Mouse (Mus musculus): ENCODE measurements around the gene Gnl1. TPM values are rescaled to one million over a fixed set of nuclear protein-coding genes. Genes with fewer than 3 reads are reported as not detected.
A peak's percentile ranks its signal among the peaks of the same experiment; 100 is the strongest.

Gene Gnl1
- polyA plus RNA-seq, 1 experiment from 2014 or later = 50.3 TPM

DNA sequence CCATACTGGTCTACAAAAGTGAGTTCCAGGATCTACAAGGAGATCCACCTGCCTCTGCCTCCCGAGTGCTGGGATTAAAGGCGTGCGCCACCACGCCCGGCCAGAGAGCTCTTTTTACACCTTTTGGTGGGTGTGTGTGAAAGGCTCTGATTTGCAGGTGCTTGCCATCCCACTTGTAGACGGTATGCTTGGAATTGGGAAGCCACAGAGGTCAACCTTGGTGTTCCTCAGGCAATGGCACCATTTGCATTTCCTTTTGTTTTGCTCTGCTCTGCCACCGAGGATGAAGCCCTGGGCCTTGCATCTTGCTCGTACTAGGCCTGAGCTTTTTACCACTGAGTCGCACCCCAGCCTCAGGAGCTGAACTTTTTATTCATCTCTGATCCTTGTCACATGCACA, 2.1 kb downstream of the Gnl1 start:
- no peak for ATAC-seq (ENCODE audit: low read depth)
- no peak overlapping the region for H3K27ac ChIP-seq (ENCODE audit: low read depth, low read length)
- H3K27me3 ChIP-seq (ENCODE audit: control insufficient read depth, insufficient read depth, low read length) = no peaks in the 10 kb centered on the region
- peaks cover 15% of the 10 kb centered on the region; the same call in 1 of the 2 replicates for H3K4me1 ChIP-seq (ENCODE audit: control insufficient read depth, insufficient read depth, low read length)
- 0 out of 2 replicates have a peak overlapping the region, but pooled peaks have one; percentile 82 for H3K9ac ChIP-seq (replicated peaks; ENCODE audit: low read depth, low read length)
- 85% methylated on average over 9 of the region's 9 CpGs for WGBS
- H3K4me2 ChIP-seq (ENCODE audit: low read depth, low read length) = no peak overlapping the region
- H3K9me3 ChIP-seq (ENCODE audit: control insufficient read depth, low read length) = no peaks in the 10 kb centered on the region
- peaks cover 27% of the 10 kb centered on the region for H3K36me3 ChIP-seq (ENCODE audit: control insufficient read depth, insufficient read depth, low read length)
- no peak overlapping the region for H3K4me3 ChIP-seq (ENCODE audit: low read depth, low read length)

DNA sequence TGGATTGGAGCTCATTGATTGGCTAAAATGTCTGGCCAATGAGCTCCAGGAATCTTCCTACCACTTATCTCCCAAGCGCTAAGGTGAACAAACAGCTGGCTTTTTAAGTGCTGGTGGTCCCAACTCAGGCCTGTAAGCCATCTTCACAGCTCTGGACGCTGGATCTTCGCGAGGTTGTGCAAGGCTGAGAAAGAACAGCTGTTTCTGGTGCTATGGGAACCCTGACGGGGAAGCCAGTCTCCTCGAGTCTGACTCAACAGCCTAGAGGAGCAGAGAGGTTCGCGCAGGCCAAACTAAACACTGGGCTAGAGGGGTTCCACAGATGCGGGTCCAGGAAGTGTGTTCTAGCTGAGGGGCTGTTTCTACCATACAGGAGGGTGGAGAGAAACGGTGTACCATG, 12.1 kb downstream of the Gnl1 start:
- no peak for ATAC-seq (ENCODE audit: low read depth)
- 57% methylated on average over 10 of the region's 10 CpGs for WGBS
- H3K27ac ChIP-seq (ENCODE audit: low read depth, low read length) = no peak overlapping the region
- H3K4me2 ChIP-seq (ENCODE audit: low read depth, low read length) = no peak overlapping the region
- H3K36me3 ChIP-seq (ENCODE audit: control insufficient read depth, insufficient read depth, low read length) = peaks cover 9% of the 10 kb centered on the region; the same call in 1 of the 2 replicates
- H3K4me3 ChIP-seq (ENCODE audit: low read depth, low read length) = no peak overlapping the region
- H3K9ac ChIP-seq (replicated peaks; ENCODE audit: low read depth, low read length) = no peak overlapping the region
- H3K27me3 ChIP-seq (ENCODE audit: control insufficient read depth, insufficient read depth, low read length) = no peaks in the 10 kb centered on the region
- H3K9me3 ChIP-seq (ENCODE audit: control insufficient read depth, low read length) = no peaks in the 10 kb centered on the region
- 0 out of 2 replicates have a peak, but pooled peaks cover 4% of the 10 kb centered on the region for H3K4me1 ChIP-seq (ENCODE audit: control insufficient read depth, insufficient read depth, low read length)

DNA sequence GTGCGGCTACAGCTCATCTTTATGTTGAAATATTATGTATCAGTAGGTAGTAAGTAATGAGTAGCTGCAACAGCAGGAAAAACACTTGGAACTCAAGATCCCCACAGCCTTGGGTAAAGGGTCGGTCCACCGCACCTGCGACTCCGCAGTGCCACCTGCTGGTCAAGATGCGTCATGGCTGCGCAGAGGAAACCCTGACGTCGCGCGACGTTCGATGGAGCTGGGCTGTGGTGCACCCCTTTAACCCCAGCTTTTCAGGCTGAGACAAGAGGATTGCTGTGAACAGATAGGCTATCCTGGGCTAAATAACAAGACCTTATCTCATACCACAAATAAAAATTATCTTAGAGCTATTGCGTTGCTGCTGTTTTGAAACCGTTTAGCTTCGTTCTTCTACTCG, 14.0 kb downstream of the Gnl1 start:
- Histone ChIP-seq H3K9ac (replicated peaks; ENCODE audit: low read depth, low read length) (no peak overlapping the region), H3K9me3 (ENCODE audit: control insufficient read depth, low read length) (no peaks in the 10 kb centered on the region), H3K27ac (ENCODE audit: low read depth, low read length) (0 out of 2 replicates have a peak overlapping the region, but pooled peaks have one; percentile 29), H3K4me3 (ENCODE audit: low read depth, low read length) (0 out of 2 replicates have a peak overlapping the region, but pooled peaks have one; percentile 11), H3K4me2 (ENCODE audit: low read depth, low read length) (peak overlapping the region; percentile 14; the same call in 1 of the 2 replicates), H3K27me3 (ENCODE audit: control insufficient read depth, insufficient read depth, low read length) (no peaks in the 10 kb centered on the region), H3K36me3 (ENCODE audit: control insufficient read depth, insufficient read depth, low read length) (peaks cover 5% of the 10 kb centered on the region; the same call in 1 of the 2 replicates), H3K4me1 (ENCODE audit: control insufficient read depth, insufficient read depth, low read length) (0 out of 2 replicates have a peak, but pooled peaks cover 4% of the 10 kb centered on the region)
- ATAC-seq (ENCODE audit: low read depth) = peak; percentile 74
- WGBS = 7% methylated on average over 17 of the region's 17 CpGs

DNA sequence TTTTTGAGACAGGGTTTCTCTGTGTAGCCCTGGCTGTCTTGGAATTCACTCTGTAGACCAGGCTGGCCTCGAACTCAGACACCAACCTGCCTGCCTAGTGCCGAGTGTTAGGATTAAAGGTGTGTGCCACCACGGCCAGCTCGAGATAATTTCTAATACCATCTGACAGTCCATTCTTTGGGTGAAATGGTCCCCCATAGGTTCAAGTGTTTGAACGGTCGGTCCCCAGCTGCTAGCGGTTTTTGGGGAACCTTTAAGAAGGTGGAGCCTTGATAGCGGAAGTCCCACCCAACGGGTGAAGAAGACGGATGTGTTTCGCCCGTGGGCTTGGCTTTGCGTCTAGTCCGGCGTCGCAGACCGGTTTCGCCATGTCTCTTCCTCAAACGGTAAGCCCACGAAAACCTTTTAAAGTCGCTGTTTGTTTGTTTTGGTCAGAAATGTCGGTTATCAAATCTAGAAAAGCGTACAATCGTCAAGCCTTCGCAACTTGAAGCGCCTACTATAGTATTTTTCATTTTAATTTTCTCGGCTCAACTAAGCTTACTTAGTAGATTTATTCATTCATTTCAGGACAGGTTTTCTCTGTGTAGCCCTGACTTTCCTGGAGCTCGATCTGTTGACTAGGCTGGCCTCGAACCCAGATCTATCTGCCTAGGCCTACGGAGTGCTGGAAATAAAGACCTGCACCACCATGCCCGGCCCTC, 14.7 kb downstream of the Gnl1 start:
- H3K27me3 ChIP-seq (ENCODE audit: control insufficient read depth, insufficient read depth, low read length) = no peaks in the 10 kb centered on the region
- 3% methylated on average over 31 of the region's 31 CpGs for WGBS
- H3K36me3 ChIP-seq (ENCODE audit: control insufficient read depth, insufficient read depth, low read length) = no peaks in the 10 kb centered on the region
- 0 out of 2 replicates have a peak, but pooled peaks cover 4% of the 10 kb centered on the region for H3K4me1 ChIP-seq (ENCODE audit: control insufficient read depth, insufficient read depth, low read length)
- H3K4me3 ChIP-seq (ENCODE audit: low read depth, low read length) = peak overlapping the region; percentile 61
- H3K9ac ChIP-seq (replicated peaks; ENCODE audit: low read depth, low read length) = peak overlapping the region; percentile 60
- peak overlapping the region; percentile 63; the same call in 1 of the 2 replicates for H3K27ac ChIP-seq (ENCODE audit: low read depth, low read length)
- peak; percentile 73 for ATAC-seq (ENCODE audit: low read depth)
- H3K9me3 ChIP-seq (ENCODE audit: control insufficient read depth, low read length) = no peaks in the 10 kb centered on the region
- peak overlapping the region; percentile 46 for H3K4me2 ChIP-seq (ENCODE audit: low read depth, low read length)

DNA sequence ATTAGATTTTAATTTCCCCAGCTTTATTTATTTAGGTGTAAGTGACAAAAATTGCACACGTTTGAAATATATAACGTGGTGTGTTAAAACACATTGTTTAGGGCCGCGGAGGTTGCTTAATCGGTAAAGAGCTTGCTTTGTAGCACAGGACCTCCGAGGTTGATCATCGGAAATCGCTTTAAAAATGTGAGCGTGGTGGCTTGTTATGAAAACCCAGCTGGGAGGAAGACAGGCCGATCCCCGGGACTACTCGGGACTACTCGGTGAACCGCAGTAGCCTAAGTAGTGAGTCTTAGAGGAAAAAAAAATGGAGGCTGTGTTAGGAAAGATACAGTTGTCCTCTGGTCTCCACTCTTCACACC, 15.2 kb downstream of the Gnl1 start:
- H3K9me3 ChIP-seq (ENCODE audit: control insufficient read depth, low read length) = no peaks in the 10 kb centered on the region
- ATAC-seq (ENCODE audit: low read depth) = no peak
- WGBS = 3% methylated on average over 14 of the region's 14 CpGs
- peak overlapping the region; percentile 61 for H3K4me3 ChIP-seq (ENCODE audit: low read depth, low read length)
- peak overlapping the region; percentile 46 for H3K4me2 ChIP-seq (ENCODE audit: low read depth, low read length)
- H3K36me3 ChIP-seq (ENCODE audit: control insufficient read depth, insufficient read depth, low read length) = no peaks in the 10 kb centered on the region
- H3K27ac ChIP-seq (ENCODE audit: low read depth, low read length) = no peak overlapping the region
- 0 out of 2 replicates have a peak, but pooled peaks cover 4% of the 10 kb centered on the region for H3K4me1 ChIP-seq (ENCODE audit: control insufficient read depth, insufficient read depth, low read length)
- H3K9ac ChIP-seq (replicated peaks; ENCODE audit: low read depth, low read length) = peak overlapping the region; percentile 60
- H3K27me3 ChIP-seq (ENCODE audit: control insufficient read depth, insufficient read depth, low read length) = no peaks in the 10 kb centered on the region

DNA sequence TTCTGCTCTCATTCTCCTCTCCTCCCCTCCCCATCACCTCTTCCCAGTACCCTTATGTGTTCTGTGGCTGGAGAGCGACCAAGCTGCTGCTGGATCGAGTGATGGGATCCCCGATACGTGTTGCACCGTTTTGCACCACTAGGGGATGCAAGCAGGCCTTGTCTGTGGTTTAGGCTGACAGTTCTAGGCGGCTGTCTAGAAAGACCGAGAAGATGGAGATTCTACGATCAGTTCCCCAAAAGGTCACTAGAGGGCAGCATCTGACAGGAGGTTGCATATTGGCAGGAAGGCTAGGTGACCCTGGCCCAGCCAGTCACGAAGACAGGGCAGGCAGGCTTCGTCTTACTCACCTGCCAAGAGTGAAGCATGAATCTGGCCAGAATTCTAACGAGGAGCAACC, 17.3 kb downstream of the Gnl1 start:
- Histone ChIP-seq H3K9me3 (ENCODE audit: control insufficient read depth, low read length) (no peaks in the 10 kb centered on the region), H3K4me3 (ENCODE audit: low read depth, low read length) (no peak overlapping the region), H3K27me3 (ENCODE audit: control insufficient read depth, insufficient read depth, low read length) (no peaks in the 10 kb centered on the region), H3K4me2 (ENCODE audit: low read depth, low read length) (peak overlapping the region; percentile 11; the same call in 1 of the 2 replicates), H3K27ac (ENCODE audit: low read depth, low read length) (no peak overlapping the region), H3K4me1 (ENCODE audit: control insufficient read depth, insufficient read depth, low read length) (0 out of 2 replicates have a peak, but pooled peaks cover 4% of the 10 kb centered on the region), H3K36me3 (ENCODE audit: control insufficient read depth, insufficient read depth, low read length) (no peaks in the 10 kb centered on the region), H3K9ac (replicated peaks; ENCODE audit: low read depth, low read length) (no peak overlapping the region)
- peak; percentile 72 for ATAC-seq (ENCODE audit: low read depth)
- WGBS = 5% methylated on average over 11 of the region's 11 CpGs

DNA sequence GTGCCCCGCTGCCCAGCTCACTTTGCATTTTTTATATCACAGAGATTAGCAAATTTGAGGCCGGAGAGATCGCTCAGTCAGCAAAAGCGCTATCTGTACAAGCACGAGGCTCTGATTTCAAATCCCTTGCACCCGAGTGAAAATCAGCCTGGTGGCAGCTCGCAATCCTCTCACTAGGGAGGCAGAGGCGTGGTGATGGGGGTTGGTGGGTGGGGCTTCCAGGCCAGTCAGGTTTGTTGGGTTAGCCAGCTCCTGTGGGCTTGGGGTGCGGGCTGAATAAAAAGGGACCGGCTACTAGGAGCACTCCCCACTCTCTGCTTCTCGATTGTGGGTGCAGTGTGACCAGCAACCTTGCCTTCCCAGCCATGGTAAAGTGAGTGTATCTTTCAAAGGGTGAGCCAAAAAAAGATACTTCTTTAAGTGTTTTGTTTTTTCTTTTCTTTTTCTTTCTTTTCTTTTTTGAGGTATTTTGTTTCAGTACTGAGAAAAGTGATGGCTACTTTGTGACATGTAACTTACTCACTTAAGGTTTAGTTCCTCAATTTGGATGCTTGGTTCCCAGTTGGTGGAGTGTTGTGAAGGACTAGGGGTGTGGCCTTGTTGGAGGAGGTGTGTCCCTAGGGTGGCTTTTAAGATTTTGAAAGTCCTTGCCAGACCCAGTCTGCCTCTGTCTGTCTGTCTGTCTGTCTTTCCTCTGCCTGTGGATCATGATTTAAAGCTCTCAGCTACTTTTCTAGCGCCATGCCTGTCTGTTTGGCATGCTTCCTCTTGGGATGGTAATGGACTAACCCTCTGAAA, 18.3 kb downstream of the Gnl1 start:
- H3K4me3 ChIP-seq (ENCODE audit: low read depth, low read length) = no peak overlapping the region
- H3K27me3 ChIP-seq (ENCODE audit: control insufficient read depth, insufficient read depth, low read length) = no peaks in the 10 kb centered on the region
- no peak overlapping the region for H3K4me2 ChIP-seq (ENCODE audit: low read depth, low read length)
- H3K9me3 ChIP-seq (ENCODE audit: control insufficient read depth, low read length) = no peaks in the 10 kb centered on the region
- H3K36me3 ChIP-seq (ENCODE audit: control insufficient read depth, insufficient read depth, low read length) = no peaks in the 10 kb centered on the region
- no peak overlapping the region for H3K9ac ChIP-seq (replicated peaks; ENCODE audit: low read depth, low read length)
- no peak for ATAC-seq (ENCODE audit: low read depth)
- WGBS = 59% methylated on average over 12 of the region's 12 CpGs
- 0 out of 2 replicates have a peak, but pooled peaks cover 4% of the 10 kb centered on the region for H3K4me1 ChIP-seq (ENCODE audit: control insufficient read depth, insufficient read depth, low read length)
- no peak overlapping the region for H3K27ac ChIP-seq (ENCODE audit: low read depth, low read length)

DNA sequence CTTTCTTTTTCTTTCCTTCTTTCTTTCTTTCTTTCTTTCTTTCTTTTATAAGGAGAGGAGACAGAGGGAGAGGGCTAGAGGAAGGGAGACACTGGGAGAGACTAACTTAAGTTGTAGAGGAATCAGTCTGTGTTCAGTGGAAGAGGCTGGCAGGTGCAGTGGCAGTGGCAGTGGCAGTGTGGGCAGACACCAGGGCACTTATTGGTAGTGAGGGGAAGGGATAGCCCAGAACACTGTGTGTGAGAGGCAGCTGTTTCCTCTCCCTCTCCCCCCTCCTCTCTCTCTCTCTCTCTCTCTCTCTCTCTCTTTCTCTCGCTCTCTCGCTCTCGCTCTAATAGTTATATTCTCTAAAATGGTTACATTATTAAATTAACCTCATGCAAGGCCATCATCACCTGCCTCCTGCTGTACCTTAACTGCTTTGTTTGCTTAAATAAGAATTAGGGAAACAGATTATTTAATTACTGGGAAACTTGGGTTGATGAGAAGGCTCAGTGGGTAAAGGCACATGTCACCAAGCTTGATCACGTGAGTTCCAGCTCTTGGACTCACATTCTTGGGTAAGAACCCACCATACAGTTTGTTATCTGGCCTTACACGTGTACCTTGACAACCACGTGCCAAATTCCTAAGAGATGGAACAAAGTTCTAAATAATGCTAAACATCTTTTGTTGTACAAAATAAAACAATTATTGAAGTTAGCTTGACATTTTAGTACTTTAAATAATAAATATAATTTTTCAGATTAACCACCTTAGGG, 19.1 kb downstream of the Gnl1 start:
- no peak overlapping the region for H3K27ac ChIP-seq (ENCODE audit: low read depth, low read length)
- 0 out of 2 replicates have a peak, but pooled peaks cover 4% of the 10 kb centered on the region for H3K4me1 ChIP-seq (ENCODE audit: control insufficient read depth, insufficient read depth, low read length)
- no peak for ATAC-seq (ENCODE audit: low read depth)
- H3K4me2 ChIP-seq (ENCODE audit: low read depth, low read length) = no peak overlapping the region
- no peak overlapping the region for H3K4me3 ChIP-seq (ENCODE audit: low read depth, low read length)
- H3K9me3 ChIP-seq (ENCODE audit: control insufficient read depth, low read length) = no peaks in the 10 kb centered on the region
- H3K27me3 ChIP-seq (ENCODE audit: control insufficient read depth, insufficient read depth, low read length) = no peaks in the 10 kb centered on the region
- no peak overlapping the region for H3K9ac ChIP-seq (replicated peaks; ENCODE audit: low read depth, low read length)
- WGBS = 98% methylated on average over 6 of the region's 6 CpGs
- no peaks in the 10 kb centered on the region for H3K36me3 ChIP-seq (ENCODE audit: control insufficient read depth, insufficient read depth, low read length)
